Mouse (Mus musculus) heart, adult 2 months (tissue): ENCODE data around the gene Gkap1. TPM values are rescaled to one million over a fixed set of nuclear protein-coding genes. Genes with fewer than 3 reads are reported as not detected.

Experiments used
- DNase-seq, 2 experiments: peaks; one replicate each; pipeline ENCODE4 v3.0.0; 2021
- H3K27ac ChIP-seq: fragments of 200-600 bp; 2 replicates; pipeline ENCODE4 v1.8.1; 2022
- H3K27me3 ChIP-seq: fragments of 200-500 bp; 2 replicates; pipeline ENCODE4 v1.6.1; 2012; ENCODE audit warnings: mild to moderate bottlenecking, low read length, inconsistent platforms, mixed read lengths; ENCODE audit not compliant: control insufficient read depth, insufficient read depth
- H3K36me3 ChIP-seq: fragments of 200-500 bp; 2 replicates; pipeline ENCODE4 v1.6.1; 2012; ENCODE audit warnings: low read length, inconsistent platforms; ENCODE audit not compliant: control insufficient read depth, insufficient read depth
- H3K4me1 ChIP-seq: fragments of 200-500 bp; 2 replicates; pipeline ENCODE4 v1.6.1; 2011; ENCODE audit warnings: low read length; ENCODE audit not compliant: control insufficient read depth, insufficient read depth
- H3K4me3 ChIP-seq: fragments of 200-600 bp; 2 replicates; pipeline ENCODE4 v1.8.1; 2022
- H3K79me2 ChIP-seq: fragments of 200-500 bp; replicated peaks from 2 replicates; pipeline ENCODE4 v1.6.1; 2012; ENCODE audit warnings: mild to moderate bottlenecking, inconsistent platforms, low read length, moderate library complexity, mixed read lengths; ENCODE audit not compliant: control insufficient read depth, insufficient read depth
- H3K9ac ChIP-seq: fragments of 200-500 bp; 2 replicates; pipeline ENCODE4 v1.6.1; 2012; ENCODE audit warnings: low read depth, mild to moderate bottlenecking, control low read depth, inconsistent platforms, low read length, mixed read lengths
- CTCF ChIP-seq: fragments of 200-600 bp; IDR thresholded peaks from 2 replicates; pipeline ENCODE4 v1.8.1; 2022; ENCODE audit warnings: antibody characterized with exemption, mild to moderate bottlenecking, moderate library complexity
- EP300 ChIP-seq: fragments of 200-500 bp; IDR thresholded peaks from 2 replicates; pipeline ENCODE4 v1.6.1; 2011; ENCODE audit warnings: low read depth, low read length, control low read depth; ENCODE audit not compliant: insufficient read depth
- POLR2A ChIP-seq: fragments of 200-500 bp; IDR thresholded peaks from 2 replicates; pipeline ENCODE4 v1.6.1; 2011; ENCODE audit warnings: mild to moderate bottlenecking, low read depth, low read length, control low read depth; ENCODE audit not compliant: insufficient read depth
- WGBS: fragments of 180-500 bp; shearing (Covaris S2); methylation state at CpG from one replicate; pipeline ENCODE4 v1.1.7; 2018; 5-methylcytosine and 5-hydroxymethylcytosine counted together
- intact Hi-C: fragments of 180-260 bp; cut with DNase I; formaldehyde crosslinking; loops from one replicate; pipeline ENCODE4 v1.15.1; 2025
- microRNA-seq, 2 experiments: library from miRNA; unstranded; fragments of <30 nt; microRNA quantifications; one replicate each; pipeline ENCODE4 v1.2.0; 2021
- polyA plus RNA-seq: library from polyadenylated mRNA; depleted of rRNA; stranded (reverse); fragments of >200 nt; gene quantifications from 2 replicates; pipeline ENCODE4 v1.2.3, GENCODE M21; 2012; rRNA removed
- total RNA-seq, 2 experiments: library from RNA; stranded (reverse); gene quantifications; 2 replicates each; pipeline ENCODE4 v1.2.3; 2021

Gkap1 gene
- total and polyA plus RNA-seq, 3 experiments = 4.7 to 28.3 (median 21.8) TPM

- 65% methylated on average over 4 of the region's 4 CpGs for WGBS
- intact Hi-C loops = loop anchor here (1.0 to 2.0 kb wide), 2 partner anchors 30 to 44 kb away; no protein-coding TSS in a partner anchor
- TF ChIP-seq EP300 (0 out of 2 replicates have a peak, but pooled peaks have one; percentile 30), CTCF (peak; percentile 95), POLR2A (no peak)
- no peak overlapping the region for H3K9ac ChIP-seq
- no peaks in the 10 kb centered on the region; the same call in 1 of the 2 replicates for H3K79me2 ChIP-seq
- H3K4me3 ChIP-seq = no peak overlapping the region
- no peak overlapping the region for H3K27ac ChIP-seq
- no peaks in the 10 kb centered on the region for H3K4me1 ChIP-seq
- H3K36me3 ChIP-seq = peaks cover 3% of the 10 kb centered on the region
- no peaks in the 10 kb centered on the region for H3K27me3 ChIP-seq
- DNase-seq = peak; percentile 76 to 87
These were observed 87.1 kb downstream of the Gkap1 start for GRCm38 (mm10) chr13:58188412-58188811.

- Histone ChIP-seq H3K9ac (no peak overlapping the region), H3K4me1 (no peaks in the 10 kb centered on the region), H3K36me3 (peaks cover 4% of the 10 kb centered on the region), H3K4me3 (no peak overlapping the region), H3K79me2 (no peaks in the 10 kb centered on the region; the same call in 1 of the 2 replicates), H3K27me3 (no peaks in the 10 kb centered on the region), H3K27ac (no peak overlapping the region)
- 96% methylated on average over 3 of the region's 3 CpGs for WGBS
- TF ChIP-seq EP300 = no peak
- no peak for TF ChIP-seq CTCF
- TF ChIP-seq POLR2A = no peak
- DNase-seq = no peak
- intact Hi-C loops = loop anchor here (1.0 to 2.0 kb wide), 2 partner anchors 29 to 45 kb away; no protein-coding TSS in a partner anchor
These were observed 87.7 kb downstream of the Gkap1 start for GRCm38 (mm10) chr13:58187751-58188150.

GRCm38 (mm10) chr13:58186281-58186680 is 89.2 kb downstream of the Gkap1 start:
- 84% methylated on average over 8 of the region's 8 CpGs for WGBS
- Histone ChIP-seq H3K27ac (no peak overlapping the region), H3K4me3 (no peak overlapping the region), H3K79me2 (no peaks in the 10 kb centered on the region; the same call in 1 of the 2 replicates), H3K4me1 (no peaks in the 10 kb centered on the region), H3K36me3 (peaks cover 4% of the 10 kb centered on the region), H3K27me3 (no peaks in the 10 kb centered on the region), H3K9ac (no peak overlapping the region)
- no peak for DNase-seq
- intact Hi-C loops = no loop called here
- TF ChIP-seq CTCF (no peak), POLR2A (no peak), EP300 (no peak)

GRCm38 (mm10) chr13:58184111-58184510 is 91.4 kb downstream of the Gkap1 start:
- no peak overlapping the region for H3K27ac ChIP-seq
- 75% methylated on average over 3 of the region's 3 CpGs for WGBS
- peaks cover 4% of the 10 kb centered on the region; the same call in 1 of the 2 replicates for H3K36me3 ChIP-seq
- TF ChIP-seq CTCF (no peak), POLR2A (no peak), EP300 (no peak)
- no peak overlapping the region for H3K4me3 ChIP-seq
- no peak overlapping the region for H3K9ac ChIP-seq
- intact Hi-C loops = no loop called here
- H3K79me2 ChIP-seq = no peaks in the 10 kb centered on the region; the same call in 1 of the 2 replicates
- H3K27me3 ChIP-seq = no peaks in the 10 kb centered on the region
- no peaks in the 10 kb centered on the region for H3K4me1 ChIP-seq
- no peak for DNase-seq

Small RNAs within 50 kb of the gene (microRNA-seq; reads per million reads assigned to microRNA genes)
- 0 reads per million in 2 experiments for gene Mir6369

Other genes with a start within 250 kb of the Gkap1 start
- 1 to 10 TPM; 2.1 to 2.7 TPM for gene Klhl3, start 162.1 kb downstream of the Gkap1 start, total RNA-seq
- gene Klhl3, start 162.1 kb downstream of the Gkap1 start, polyA plus RNA-seq = 4.3 and 6.7 TPM in 2 replicates
- 10 to 100 TPM; 66.6 to 67.4 TPM for gene Hnrnpa0, start 147.1 kb downstream of the Gkap1 start, total RNA-seq
- gene Hnrnpa0, start 147.1 kb downstream of the Gkap1 start, polyA plus RNA-seq = 21.7 and 25.2 TPM in 2 replicates
- gene Idnk, start 118.0 kb downstream of the Gkap1 start, total RNA-seq = 10 to 100 TPM; 22.3 to 24.0 TPM
- 13.9 and 14.8 TPM in 2 replicates for gene Idnk, start 118.0 kb downstream of the Gkap1 start, polyA plus RNA-seq
- 10 to 100 TPM; 48.8 to 49.2 TPM for gene Ubqln1, start 60.0 kb downstream of the Gkap1 start, total RNA-seq
- 49.4 and 67.0 TPM in 2 replicates for gene Ubqln1, start 60.0 kb downstream of the Gkap1 start, polyA plus RNA-seq
- under 1 TPM; 0.05 to 0.10 TPM for gene Kif27, start 83.4 kb upstream of the Gkap1 start, total RNA-seq
- gene Kif27, start 83.4 kb upstream of the Gkap1 start, polyA plus RNA-seq = 0.09 and 0.10 TPM in 2 replicates
- 10 to 100 TPM; 15.2 to 17.5 TPM for gene 2210016F16Rik, start 109.5 kb upstream of the Gkap1 start, total RNA-seq
- 10.4 and 11.2 TPM in 2 replicates for gene 2210016F16Rik, start 109.5 kb upstream of the Gkap1 start, polyA plus RNA-seq
- 1 to 10 TPM; 9.0 to 9.2 TPM for gene Rmi1, start 126.5 kb upstream of the Gkap1 start, total RNA-seq
- gene Rmi1, start 126.5 kb upstream of the Gkap1 start, polyA plus RNA-seq = 5.2 and 8.7 TPM in 2 replicates
- 100 to 1,000 TPM; 388 to 416 TPM for gene Hnrnpk, start 127.6 kb upstream of the Gkap1 start, total RNA-seq
- gene Hnrnpk, start 127.6 kb upstream of the Gkap1 start, polyA plus RNA-seq = 108 and 203 TPM in 2 replicates